Mouse (Mus musculus) liver, adult 2 months (tissue): Measurements from ENCODE around the gene Abi1. TPM values are rescaled to one million over a fixed set of nuclear protein-coding genes. Genes with fewer than 3 reads are reported as not detected.

Experiments
- DNase-seq: peaks from one replicate; pipeline ENCODE4 v3.0.0-alpha.2; 2011; ENCODE audit warnings: low read depth, low spot score; ENCODE audit errors: extremely low read depth
- H3K27ac ChIP-seq: fragments of 200-500 bp; replicated peaks from 2 replicates; pipeline ENCODE4 v1.5.1; 2012; ENCODE audit warnings: low read depth, mild to moderate bottlenecking, control low read depth, inconsistent platforms, low read length; ENCODE audit not compliant: insufficient read depth
- H3K27me3 ChIP-seq: fragments of 200-500 bp; 2 replicates; pipeline ENCODE4 v1.6.1; 2012; ENCODE audit warnings: mild to moderate bottlenecking, moderate library complexity, low read length, inconsistent platforms; ENCODE audit not compliant: control insufficient read depth, insufficient read depth
- H3K36me3 ChIP-seq: fragments of 200-500 bp; 2 replicates; pipeline ENCODE4 v1.6.1; 2012; ENCODE audit warnings: low read length, inconsistent platforms; ENCODE audit not compliant: control insufficient read depth, insufficient read depth
- H3K4me1 ChIP-seq: fragments of 200-500 bp; 2 replicates; pipeline ENCODE4 v1.6.1; 2011; ENCODE audit warnings: low read length; ENCODE audit not compliant: control insufficient read depth, insufficient read depth
- H3K4me3 ChIP-seq: fragments of 200-500 bp; 2 replicates; pipeline ENCODE4 v1.5.1; 2011; ENCODE audit warnings: low read depth, mild to moderate bottlenecking, control low read depth, low read length, moderate library complexity; ENCODE audit not compliant: insufficient read depth
- H3K79me2 ChIP-seq: fragments of 200-500 bp; 2 replicates; pipeline ENCODE4 v1.6.1; 2012; ENCODE audit warnings: inconsistent platforms, mild to moderate bottlenecking, low read length, moderate library complexity; ENCODE audit not compliant: control insufficient read depth, insufficient read depth
- H3K9ac ChIP-seq: fragments of 200-500 bp; 2 replicates; pipeline ENCODE4 v1.6.1; 2012; ENCODE audit warnings: low read depth, mild to moderate bottlenecking, control low read depth, inconsistent platforms, low read length
- CTCF ChIP-seq: fragments of 200-500 bp; IDR thresholded peaks from 2 replicates; pipeline ENCODE4 v1.5.1; 2011; ENCODE audit warnings: low read depth, low read length, control low read depth
- POLR2A ChIP-seq: fragments of 200-500 bp; IDR thresholded peaks from 2 replicates; pipeline ENCODE4 v1.6.1; 2011; ENCODE audit warnings: low read length, control low read depth; ENCODE audit not compliant: insufficient read depth; ENCODE audit errors: extremely low read depth
- WGBS: fragments of 180-500 bp; shearing (Covaris S2); methylation state at CpG from one replicate; pipeline ENCODE4 v1.1.7; 2018; 5-methylcytosine and 5-hydroxymethylcytosine counted together
- polyA plus RNA-seq: library from polyadenylated mRNA; depleted of rRNA; stranded (reverse); fragments of >200 nt; gene quantifications from 2 replicates; pipeline ENCODE4 v1.2.3, GENCODE M21; 2012; rRNA removed
- total RNA-seq: library from RNA; depleted of rRNA; stranded (reverse); fragments of >200 nt; gene quantifications from 2 replicates; pipeline ENCODE4 v1.2.3, GENCODE M21; 2014; rRNA removed

Gene Abi1
- total RNA-seq (35.6 and 36.0 TPM in 2 replicates), polyA plus RNA-seq (50.1 and 53.9 TPM in 2 replicates)

- Histone ChIP-seq H3K36me3 (no peaks in the 10 kb centered on the region), H3K27ac (peak within 1 kb of the TSS; percentile 92), H3K79me2 (peaks cover 23% of the 10 kb centered on the region), H3K4me3 (peak within 1 kb of the TSS; percentile 95), H3K4me1 (peaks cover 17% of the 10 kb centered on the region), H3K9ac (peak within 1 kb of the TSS; percentile 94), H3K27me3 (no peaks in the 10 kb centered on the region)
- 0% methylated on average over 23 of the region's 24 CpGs for WGBS
- no peak for TF ChIP-seq CTCF
- peak; percentile 95 for TF ChIP-seq POLR2A
- DNase-seq, result peak; percentile 97
Observed at GRCm38 (mm10) chr2:23040001-23040646, at the start of gene Abi1. Gene Abi1, minus strand, starts transcription at chr2:23040241.

- Histone ChIP-seq H3K36me3 (peaks cover 71% of the 10 kb centered on the region), H3K79me2 (peaks cover 12% of the 10 kb centered on the region; the same call in 1 of the 2 replicates), H3K9ac (no peak overlapping the region), H3K4me1 (peaks cover 12% of the 10 kb centered on the region), H3K27me3 (no peaks in the 10 kb centered on the region), H3K27ac (no peak overlapping the region), H3K4me3 (no peak overlapping the region)
- 94% methylated on average over 8 of the region's 8 CpGs for WGBS
- no peak for TF ChIP-seq CTCF
- TF ChIP-seq POLR2A, result no peak
- no peak for DNase-seq
Observed at GRCm38 (mm10) chr2:23084540-23084939, 44.5 kb upstream of the Abi1 start.

DNA sequence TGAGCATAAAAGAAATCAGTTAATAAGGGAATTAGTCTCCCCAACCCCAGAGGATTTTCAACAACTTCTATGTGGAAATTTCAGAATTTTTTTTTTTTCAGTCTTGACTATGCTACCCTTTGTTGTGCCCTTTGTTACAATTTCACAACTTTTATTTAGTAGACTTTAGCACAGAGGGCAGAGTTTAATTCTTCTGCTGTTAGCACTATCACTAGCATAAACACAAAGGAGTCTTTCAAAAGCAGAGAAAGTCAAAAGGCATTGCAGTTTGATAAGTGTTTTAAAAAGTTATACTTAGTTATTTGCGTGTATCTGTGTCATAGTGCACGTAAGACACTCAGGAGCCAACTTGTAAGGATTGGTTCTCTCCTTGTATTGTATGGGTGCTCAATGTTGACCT is 38.5 kb upstream of the Abi1 start:
- peak overlapping the region; percentile 94 for H3K27ac ChIP-seq

GRCm38 (mm10) chr2:23077693-23078092 is 37.7 kb upstream of the Abi1 start:
- H3K79me2 ChIP-seq, result peaks cover 11% of the 10 kb centered on the region; the same call in 1 of the 2 replicates
- peaks cover 36% of the 10 kb centered on the region for H3K4me1 ChIP-seq
- DNase-seq, result peak; percentile 68
- peak overlapping the region; percentile 91 for H3K27ac ChIP-seq
- WGBS, result 60% methylated on average over 5 of the region's 5 CpGs
- no peaks in the 10 kb centered on the region for H3K27me3 ChIP-seq
- no peak overlapping the region for H3K9ac ChIP-seq
- TF ChIP-seq CTCF (no peak), POLR2A (no peak)
- peaks cover 48% of the 10 kb centered on the region for H3K36me3 ChIP-seq
- H3K4me3 ChIP-seq, result no peak overlapping the region

More for the DNA sequence above, 38.5 kb upstream of the Abi1 start:
- TF ChIP-seq CTCF (no peak), POLR2A (no peak)
- Histone ChIP-seq H3K4me3 (no peak overlapping the region), H3K4me1 (peaks cover 34% of the 10 kb centered on the region), H3K79me2 (peaks cover 16% of the 10 kb centered on the region; the same call in 1 of the 2 replicates), H3K36me3 (peaks cover 56% of the 10 kb centered on the region), H3K9ac (no peak overlapping the region; the same call in 1 of the 2 replicates), H3K27me3 (no peaks in the 10 kb centered on the region)
- peak; percentile 97 for DNase-seq
- WGBS, result 18% methylated on average over 2 of the region's 2 CpGs

- Histone ChIP-seq H3K27me3 (no peaks in the 10 kb centered on the region), H3K4me1 (peaks cover 35% of the 10 kb centered on the region), H3K4me3 (no peak overlapping the region), H3K79me2 (peaks cover 13% of the 10 kb centered on the region; the same call in 1 of the 2 replicates), H3K9ac (no peak overlapping the region), H3K27ac (peak overlapping the region; percentile 82), H3K36me3 (peaks cover 44% of the 10 kb centered on the region)
- no peak for DNase-seq
- TF ChIP-seq CTCF (no peak), POLR2A (no peak)
Observed at GRCm38 (mm10) chr2:23076783-23077182, 36.7 kb upstream of the Abi1 start.

GRCm38 (mm10) chr2:23075846-23076245 is 35.8 kb upstream of the Abi1 start:
- Histone ChIP-seq H3K9ac (no peak overlapping the region), H3K4me1 (peaks cover 29% of the 10 kb centered on the region), H3K27me3 (no peaks in the 10 kb centered on the region), H3K79me2 (peaks cover 13% of the 10 kb centered on the region; the same call in 1 of the 2 replicates), H3K4me3 (no peak overlapping the region), H3K27ac (no peak overlapping the region), H3K36me3 (peaks cover 40% of the 10 kb centered on the region)
- TF ChIP-seq POLR2A (no peak), CTCF (no peak)
- DNase-seq, result peak; percentile 98
